Mouse (Mus musculus) intestine, postnatal 0 days (tissue): ENCODE measurements around the gene 4930550C14Rik. TPM values are rescaled to one million over a fixed set of nuclear protein-coding genes. Genes with fewer than 3 reads are reported as not detected.

ENCODE experiments used
- ATAC-seq: fragments of 200-750 bp; cut with Nextera tagmentation; 2 replicates; pipeline ENCODE4 v1.8.0; 2017; ENCODE audit warnings: mild to moderate bottlenecking, moderate TSS enrichment, moderate library complexity
- H3K27ac ChIP-seq: fragments of 300-500 bp; sonication (generic); 2 replicates; pipeline ENCODE4 v1.5.1; 2014; ENCODE audit warnings: mild to moderate bottlenecking, low read depth, low read length, moderate library complexity
- H3K27me3 ChIP-seq: fragments of 300-500 bp; sonication (generic); replicated peaks from 2 replicates; pipeline ENCODE4 v1.6.1; 2014; ENCODE audit warnings: low read length, mixed read lengths; ENCODE audit not compliant: control insufficient read depth, insufficient read depth
- H3K36me3 ChIP-seq: fragments of 300-500 bp; sonication (generic); 2 replicates; pipeline ENCODE4 v1.6.1; 2014; ENCODE audit warnings: mild to moderate bottlenecking, moderate library complexity; ENCODE audit not compliant: control insufficient read depth, insufficient read depth
- H3K4me1 ChIP-seq: fragments of 300-500 bp; sonication (generic); replicated peaks from 2 replicates; pipeline ENCODE4 v1.6.1; 2014; ENCODE audit warnings: antibody characterized with exemption, low read length, mixed read lengths; ENCODE audit not compliant: control insufficient read depth, insufficient read depth
- H3K4me2 ChIP-seq: fragments of 300-500 bp; sonication (generic); replicated peaks from 2 replicates; pipeline ENCODE4 v1.6.1; 2014; ENCODE audit warnings: low read depth, mild to moderate bottlenecking, moderate library complexity
- H3K4me3 ChIP-seq: fragments of 300-500 bp; sonication (generic); 2 replicates; pipeline ENCODE4 v1.5.1; 2014; ENCODE audit warnings: low read depth, low read length
- H3K9ac ChIP-seq: fragments of 300-500 bp; sonication (generic); 2 replicates; pipeline ENCODE4 v1.6.1; 2014; ENCODE audit warnings: mild to moderate bottlenecking, low read depth, low read length
- H3K9me3 ChIP-seq: fragments of 300-500 bp; sonication (generic); 2 replicates; pipeline ENCODE4 v1.6.1; 2016; ENCODE audit warnings: mixed run types; ENCODE audit not compliant: control insufficient read depth
- CTCF ChIP-seq: sonication (generic); IDR thresholded peaks from 2 replicates; pipeline ENCODE4 v1.5.1; 2016; ENCODE audit warnings: low read depth, mild to moderate bottlenecking, control low read depth, antibody characterized with exemption, moderate library complexity
- WGBS: fragments of 180-500 bp; shearing (Covaris S2); extraction: QIAGEN DNeasy Blood & Tissue Kit; methylation state at CpG from one replicate; pipeline ENCODE4 v1.1.7; 2014; 5-methylcytosine and 5-hydroxymethylcytosine counted together
- polyA plus RNA-seq: library from polyadenylated mRNA; unstranded; fragments of >200 nt; fragmentation: Nextera tagmentation; extraction: Ambion mirVana; gene quantifications from 2 replicates; pipeline ENCODE4 v1.2.1, GENCODE M21; 2015

Gene 4930550C14Rik
- polyA plus RNA-seq, 1 experiment from 2014 or later, result 0.26 TPM

DNA sequence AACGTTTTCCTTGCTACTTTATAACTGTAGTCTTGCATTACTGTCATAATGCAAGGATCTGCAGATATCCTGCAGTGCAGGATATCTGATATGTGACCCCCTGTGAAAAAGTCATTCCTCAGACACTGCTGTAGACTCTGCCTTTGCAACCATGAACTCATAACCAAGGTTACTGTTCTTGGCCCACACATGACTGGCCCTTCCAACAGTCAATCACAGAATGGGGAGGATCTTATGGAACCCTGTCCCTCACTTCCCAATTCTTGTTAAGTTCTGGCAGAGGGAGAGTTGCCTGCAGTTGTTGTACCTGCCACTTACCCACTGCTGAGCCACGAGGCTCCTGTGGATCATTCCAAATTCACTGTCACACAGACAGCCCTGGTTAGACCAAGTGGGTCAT lies 14.7 kb upstream of the 4930550C14Rik start:
- H3K36me3 ChIP-seq, result peaks cover 12% of the 10 kb centered on the region; the same call in 1 of the 2 replicates
- H3K27me3 ChIP-seq, result no peaks in the 10 kb centered on the region
- H3K9ac ChIP-seq, result no peak overlapping the region
- no peak overlapping the region for H3K4me3 ChIP-seq
- no peak for ATAC-seq
- H3K27ac ChIP-seq, result no peak overlapping the region
- H3K9me3 ChIP-seq, result no peaks in the 10 kb centered on the region
- H3K4me2 ChIP-seq, result no peak overlapping the region
- no peak for TF ChIP-seq CTCF
- H3K4me1 ChIP-seq, result 0 out of 2 replicates have a peak, but pooled peaks cover 7% of the 10 kb centered on the region
- WGBS, result 53% methylated on average over 2 of the region's 2 CpGs

DNA sequence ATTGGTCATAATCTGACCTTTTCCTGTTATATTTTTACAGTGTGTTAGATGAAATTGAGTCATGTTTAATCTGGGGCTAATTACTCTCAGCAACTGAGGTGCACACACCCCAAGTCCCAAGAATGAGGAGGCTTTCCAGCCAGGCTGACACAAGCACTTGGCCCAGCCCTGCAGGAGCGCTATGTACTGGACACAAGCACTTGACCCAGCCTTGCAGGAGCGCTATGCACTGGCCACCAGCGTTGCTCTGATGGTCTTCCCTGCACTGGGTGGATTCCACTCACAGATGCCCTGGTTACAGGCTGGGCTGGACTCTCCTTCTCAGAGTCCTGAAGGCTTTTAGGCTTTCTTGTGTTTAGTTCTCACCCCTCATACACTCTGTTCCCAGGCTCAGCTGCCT lies 13.0 kb upstream of the 4930550C14Rik start:
- H3K4me2 ChIP-seq, result no peak overlapping the region
- H3K4me1 ChIP-seq, result 0 out of 2 replicates have a peak, but pooled peaks cover 4% of the 10 kb centered on the region
- no peak overlapping the region for H3K9ac ChIP-seq
- no peak for ATAC-seq
- H3K27ac ChIP-seq, result no peak overlapping the region
- peaks cover 17% of the 10 kb centered on the region; the same call in 1 of the 2 replicates for H3K36me3 ChIP-seq
- H3K9me3 ChIP-seq, result no peaks in the 10 kb centered on the region
- no peak overlapping the region for H3K4me3 ChIP-seq
- H3K27me3 ChIP-seq, result no peaks in the 10 kb centered on the region
- no peak for TF ChIP-seq CTCF
- WGBS, result 84% methylated on average over 3 of the region's 3 CpGs

- no peak overlapping the region for H3K27ac ChIP-seq
- H3K4me2 ChIP-seq, result no peak overlapping the region
- H3K27me3 ChIP-seq, result no peaks in the 10 kb centered on the region
- WGBS, result 65% methylated on average over 7 of the region's 7 CpGs
- H3K9ac ChIP-seq, result no peak overlapping the region
- no peak for TF ChIP-seq CTCF
- no peaks in the 10 kb centered on the region for H3K9me3 ChIP-seq
- H3K4me1 ChIP-seq, result 0 out of 2 replicates have a peak, but pooled peaks cover 4% of the 10 kb centered on the region
- no peak overlapping the region for H3K4me3 ChIP-seq
- ATAC-seq, result 0 out of 2 replicates have a peak, but pooled peaks have one; percentile 31
- peaks cover 17% of the 10 kb centered on the region; the same call in 1 of the 2 replicates for H3K36me3 ChIP-seq
These were observed 12.0 kb upstream of the 4930550C14Rik start for GRCm38 (mm10) chr9:53390136-53390535.

- no peak overlapping the region for H3K4me2 ChIP-seq
- H3K36me3 ChIP-seq, result peaks cover 20% of the 10 kb centered on the region
- TF ChIP-seq CTCF, result no peak
- no peak for ATAC-seq
- WGBS, result 73% methylated on average over 13 of the region's 13 CpGs
- H3K4me3 ChIP-seq, result no peak overlapping the region
- no peak overlapping the region for H3K9ac ChIP-seq
- no peaks in the 10 kb centered on the region for H3K27me3 ChIP-seq
- no peaks in the 10 kb centered on the region for H3K9me3 ChIP-seq
- H3K4me1 ChIP-seq, result no peaks in the 10 kb centered on the region
- H3K27ac ChIP-seq, result no peak overlapping the region
These were observed 4.3 kb upstream of the 4930550C14Rik start for GRCm38 (mm10) chr9:53397685-53398387.

- peak; percentile 88 for TF ChIP-seq CTCF
- no peak overlapping the region for H3K9ac ChIP-seq
- H3K4me3 ChIP-seq, result no peak overlapping the region
- 16% methylated on average over 5 of the region's 5 CpGs for WGBS
- H3K9me3 ChIP-seq, result no peaks in the 10 kb centered on the region
- H3K4me1 ChIP-seq, result no peaks in the 10 kb centered on the region
- no peak for ATAC-seq
- H3K4me2 ChIP-seq, result no peak overlapping the region
- H3K36me3 ChIP-seq, result peaks cover 20% of the 10 kb centered on the region
- H3K27me3 ChIP-seq, result no peaks in the 10 kb centered on the region
- no peak overlapping the region for H3K27ac ChIP-seq
These were observed 3.8 kb upstream of the 4930550C14Rik start for GRCm38 (mm10) chr9:53398388-53398700.

- H3K36me3 ChIP-seq, result peaks cover 20% of the 10 kb centered on the region
- H3K27ac ChIP-seq, result no peak overlapping the region
- no peak for ATAC-seq
- no peaks in the 10 kb centered on the region for H3K27me3 ChIP-seq
- H3K4me3 ChIP-seq, result no peak overlapping the region
- 96% methylated on average over 8 of the region's 8 CpGs for WGBS
- TF ChIP-seq CTCF, result no peak
- H3K9me3 ChIP-seq, result no peaks in the 10 kb centered on the region
- no peak overlapping the region for H3K4me2 ChIP-seq
- H3K9ac ChIP-seq, result no peak overlapping the region
- no peaks in the 10 kb centered on the region for H3K4me1 ChIP-seq
These were observed 2.6 kb upstream of the 4930550C14Rik start for GRCm38 (mm10) chr9:53399537-53399936.
